Mouse (Mus musculus): Measurements from ENCODE around the gene Krt79.

GRCm38 (mm10) chr15:101895216-101895615, 44.9 kb downstream of the Krt79 start:
- TF ChIP-seq POLR2A (IDR thresholded peaks at IDR 0.05; ENCODE audit: low read depth, low read length) (no peak), CTCF (IDR thresholded peaks at IDR 0.05; ENCODE audit: extremely low read depth, insufficient read length, insufficient replicate concordance, low read depth, low read length) (no peak)
